Mouse (Mus musculus): ENCODE measurements around the gene Zrsr1. TPM values are rescaled to one million over a fixed set of nuclear protein-coding genes. Genes with fewer than 3 reads are reported as not detected.

The Zrsr1 gene
- 9.6 and 10.6 TPM in 2 replicates for polyA plus RNA-seq (2015; fragmentation: Nextera tagmentation; extraction: Ambion mirVana)

DNA sequence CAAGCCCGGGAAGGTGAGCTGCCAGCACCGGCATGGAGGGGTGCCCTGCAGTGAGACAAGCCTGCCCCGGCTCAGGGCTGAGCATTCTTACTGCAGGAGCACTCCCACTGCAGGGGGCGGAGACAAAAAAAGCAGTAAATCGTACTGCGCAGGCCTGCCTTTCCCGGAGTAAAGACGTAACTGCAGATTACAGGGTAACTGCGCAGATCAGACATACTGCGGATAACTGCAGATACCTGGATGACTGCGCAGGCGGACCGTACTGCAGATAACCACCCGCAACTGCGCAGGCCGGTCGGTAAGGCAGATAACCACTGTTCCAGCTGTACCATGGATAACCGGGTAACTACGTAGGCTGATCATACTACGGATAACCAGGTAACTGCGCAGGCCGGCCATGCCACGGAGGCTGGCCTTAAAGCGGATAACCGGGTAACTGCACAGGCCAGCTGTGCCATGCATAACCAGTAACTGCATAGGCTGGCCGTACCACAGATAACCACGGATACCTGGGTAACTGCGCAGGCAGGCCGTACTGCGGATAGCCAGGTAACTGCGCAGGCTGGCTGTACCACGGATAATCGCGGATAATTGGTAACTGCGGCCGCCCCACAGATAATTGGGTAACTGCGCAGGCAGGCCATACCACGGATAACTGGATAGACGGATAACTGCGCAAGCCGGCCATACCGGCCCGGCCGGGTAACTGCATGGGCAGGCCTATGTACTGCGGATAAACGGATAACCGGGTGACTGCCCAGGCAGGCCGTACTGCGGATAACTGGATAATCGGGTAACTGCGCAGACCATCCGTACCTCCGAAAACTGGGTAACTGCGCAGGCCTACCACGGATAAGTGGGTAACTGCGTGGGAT, at the start of gene Zrsr1:
TSS of gene Zrsr1 (plus strand) at position 171 of the 875 bp plus-strand sequence.

DNA sequence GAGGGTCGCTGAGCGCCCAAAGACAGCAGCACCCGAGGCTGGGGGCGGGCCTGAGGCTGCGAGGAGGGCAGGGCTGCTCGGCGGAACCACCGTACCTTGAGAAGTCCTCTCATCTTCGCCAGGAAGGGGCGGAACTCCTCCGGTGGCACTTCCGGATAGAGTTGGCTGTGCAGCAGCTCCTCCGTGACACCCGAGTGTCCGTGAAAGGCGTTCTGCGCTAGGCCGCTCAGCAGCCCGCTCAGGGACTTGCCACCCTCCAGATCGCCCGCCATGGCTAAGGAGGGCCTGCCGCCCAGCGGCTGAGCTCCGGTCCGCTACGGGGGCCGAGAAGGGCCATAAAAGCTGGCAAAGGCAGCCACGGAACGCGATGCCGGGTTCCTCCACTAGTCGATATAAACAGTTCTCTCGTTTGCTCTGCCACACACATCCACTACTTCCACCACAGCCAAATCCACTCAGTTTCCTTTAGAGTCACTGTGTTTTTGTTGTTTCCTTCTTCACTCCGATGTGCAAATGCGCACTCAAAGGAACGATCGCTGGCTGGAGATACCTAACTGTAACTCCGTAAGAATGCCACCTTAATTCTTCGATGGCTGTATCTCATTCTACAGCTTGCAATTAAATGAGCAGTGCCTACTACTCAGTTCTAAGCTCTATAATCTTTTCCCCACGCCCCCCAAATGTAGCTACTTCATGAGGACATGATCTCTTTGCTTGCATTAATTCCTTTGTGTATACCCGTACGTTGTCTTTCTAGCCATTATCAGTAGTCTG, 10.4 kb downstream of the Zrsr1 start, which contains the start of the genes Gm28048 and Commd1:
TSS of gene Gm28048 (minus strand) at position 107 of the 774 bp plus-strand sequence.
TSS of gene Commd1 (minus strand) at position 399 of the 774 bp plus-strand sequence.

DNA sequence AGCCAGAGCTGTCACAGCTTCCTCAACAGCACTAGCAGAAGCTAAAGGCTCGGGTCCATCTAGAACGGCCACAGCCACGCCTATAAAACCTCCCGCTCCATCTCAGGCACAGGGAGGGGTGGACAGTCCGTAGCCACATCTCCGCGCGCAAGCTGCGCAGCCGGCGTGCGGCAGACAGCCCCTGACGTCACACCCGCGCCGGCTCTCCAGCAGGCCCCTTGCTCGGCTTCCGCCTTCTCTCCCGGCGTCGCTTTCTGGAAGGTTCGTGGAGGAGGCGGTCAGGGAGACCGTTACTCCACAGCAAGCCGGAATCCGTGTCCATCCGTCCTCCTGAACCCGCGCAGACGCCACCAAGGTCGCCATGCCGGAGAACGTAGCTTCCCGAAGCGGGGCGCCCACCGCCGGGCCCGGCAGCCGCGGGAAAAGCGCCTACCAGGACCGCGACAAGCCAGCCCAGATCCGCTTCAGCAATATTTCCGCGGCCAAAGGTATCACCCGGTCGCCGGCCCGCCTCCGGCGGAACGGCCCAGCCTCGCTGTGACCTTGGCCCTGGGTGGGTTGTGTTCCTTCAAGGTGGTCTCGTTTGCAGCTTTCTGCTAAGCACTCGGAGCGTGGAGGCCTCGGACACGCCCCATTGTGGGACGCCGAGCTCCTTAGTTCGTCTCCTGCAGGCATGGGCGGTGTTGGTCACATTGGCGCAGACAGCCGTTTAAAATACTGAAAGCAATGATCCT, 18.8 kb downstream of the Zrsr1 start, which contains the start of gene Cct4:
TSS of gene Cct4 (plus strand) at position 127 of the 734 bp plus-strand sequence.

DNA sequence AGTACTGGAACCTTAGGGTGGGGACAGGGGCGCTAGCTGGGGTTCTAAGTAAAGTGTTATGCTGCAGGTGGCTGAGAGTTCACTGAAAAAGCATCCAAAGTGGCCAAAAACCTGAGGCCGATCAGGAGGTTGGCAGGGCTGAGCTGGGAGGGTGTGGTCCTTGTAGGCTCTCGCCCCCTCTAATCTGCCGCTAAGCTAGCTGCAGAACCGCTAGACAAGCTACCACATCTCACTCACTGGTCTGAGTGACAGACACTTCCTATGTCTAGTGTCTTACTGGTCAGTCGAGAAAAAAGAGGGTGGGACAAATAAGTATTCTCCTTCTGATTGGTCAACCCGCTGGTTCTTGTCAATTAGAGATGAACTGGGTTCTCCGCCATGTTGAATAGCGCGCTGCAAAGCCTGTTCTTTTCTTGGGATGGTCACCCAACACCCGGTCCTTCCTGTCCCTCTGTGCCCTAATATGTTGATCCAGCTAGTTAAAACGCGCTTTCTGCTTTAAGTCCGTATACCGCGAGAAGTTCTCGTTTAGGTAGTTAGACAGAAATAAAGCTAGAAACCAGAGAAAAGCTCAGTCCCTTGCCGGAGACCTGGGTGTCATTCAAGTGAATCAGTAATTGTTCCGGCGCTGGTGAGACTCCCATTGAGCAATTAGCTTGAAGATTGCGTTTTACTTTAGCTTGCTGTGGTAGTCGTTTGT, 35.8 kb downstream of the Zrsr1 start, which contains the start of gene Fam161a:
TSS of gene Fam161a (plus strand) at position 51 of the 700 bp plus-strand sequence.

Other genes with a start within 250 kb of the Zrsr1 start
- gene B3gnt2, start 111.0 kb upstream of the Zrsr1 start, polyA plus RNA-seq (2015; fragmentation: Nextera tagmentation; extraction: Ambion mirVana) = 3.4 and 3.5 TPM in 2 replicates
- gene Gm28048, start 10.1 kb downstream of the Zrsr1 start, polyA plus RNA-seq (2015; fragmentation: Nextera tagmentation; extraction: Ambion mirVana) = 3.4 and 4.2 TPM in 2 replicates
- 213 and 230 TPM in 2 replicates for gene Commd1, start 10.4 kb downstream of the Zrsr1 start, polyA plus RNA-seq (2015; fragmentation: Nextera tagmentation; extraction: Ambion mirVana)
- 199 and 203 TPM in 2 replicates for gene Cct4, start 18.5 kb downstream of the Zrsr1 start, polyA plus RNA-seq (2015; fragmentation: Nextera tagmentation; extraction: Ambion mirVana)
- gene Fam161a, start 35.5 kb downstream of the Zrsr1 start, polyA plus RNA-seq (2015; fragmentation: Nextera tagmentation; extraction: Ambion mirVana) = 5.0 and 5.3 TPM in 2 replicates